Mouse (Mus musculus) midbrain, embryonic 16.5 days (tissue): ENCODE measurements around the gene Pknox1. TPM values are rescaled to one million over a fixed set of nuclear protein-coding genes. Genes with fewer than 3 reads are reported as not detected.

Source experiments
- ATAC-seq: fragments of 200-750 bp; cut with Nextera tagmentation; 2 replicates; pipeline ENCODE4 v1.8.0; 2017; ENCODE audit warnings: moderate TSS enrichment
- H3K27ac ChIP-seq: fragments of 300-500 bp; sonication (generic); 2 replicates; pipeline ENCODE4 v1.5.1; 2014; ENCODE audit warnings: mild to moderate bottlenecking, low read length, mixed read lengths
- H3K27me3 ChIP-seq: fragments of 300-500 bp; sonication (generic); 2 replicates; pipeline ENCODE4 v1.6.1; 2014; ENCODE audit warnings: low read depth, low read length, mixed read lengths; ENCODE audit not compliant: control insufficient read depth, insufficient read depth
- H3K36me3 ChIP-seq: fragments of 300-500 bp; sonication (generic); 2 replicates; pipeline ENCODE4 v1.6.1; 2014; ENCODE audit warnings: mild to moderate bottlenecking, low read length, moderate library complexity, mixed read lengths; ENCODE audit not compliant: control insufficient read depth, insufficient read depth
- H3K4me1 ChIP-seq: fragments of 300-500 bp; sonication (generic); 2 replicates; pipeline ENCODE4 v1.6.1; 2014; ENCODE audit warnings: mild to moderate bottlenecking, low read length, mixed read lengths; ENCODE audit not compliant: control insufficient read depth, insufficient read depth
- H3K4me2 ChIP-seq: fragments of 300-500 bp; sonication (generic); 2 replicates; pipeline ENCODE4 v1.6.1; 2014; ENCODE audit warnings: mild to moderate bottlenecking, low read length, mixed read lengths
- H3K4me3 ChIP-seq: fragments of 300-500 bp; sonication (generic); 2 replicates; pipeline ENCODE4 v1.5.1; 2014; ENCODE audit warnings: low read depth, mild to moderate bottlenecking, low read length, moderate library complexity, mixed read lengths
- H3K9ac ChIP-seq: fragments of 300-500 bp; sonication (generic); 2 replicates; pipeline ENCODE4 v1.6.1; 2014; ENCODE audit warnings: low read depth, low read length, mixed read lengths
- H3K9me3 ChIP-seq: fragments of 300-500 bp; sonication (generic); replicated peaks from 2 replicates; pipeline ENCODE4 v1.6.1; 2014; ENCODE audit warnings: mild to moderate bottlenecking, low read length, mixed read lengths; ENCODE audit not compliant: control insufficient read depth, poor library complexity, severe bottlenecking
- WGBS: fragments of 180-500 bp; shearing (Covaris S2); extraction: QIAGEN DNeasy Blood & Tissue Kit; methylation state at CpG from one replicate; pipeline ENCODE4 v1.1.7; 2014; 5-methylcytosine and 5-hydroxymethylcytosine counted together
- polyA plus RNA-seq: library from polyadenylated mRNA; unstranded; fragments of >200 nt; fragmentation: Nextera tagmentation; extraction: Ambion mirVana; gene quantifications from 2 replicates; pipeline ENCODE4 v1.2.1, GENCODE M21; 2015

The Pknox1 gene
- polyA plus RNA-seq, 1 experiment from 2014 or later, result 18.8 TPM

GRCm38 (mm10) chr17:31563632-31564014 lies 911 bp upstream of the Pknox1 start:
- H3K27me3 ChIP-seq, result no peaks in the 10 kb centered on the region
- H3K4me2 ChIP-seq, result peak overlapping the region; percentile 55
- H3K9me3 ChIP-seq, result no peaks in the 10 kb centered on the region
- peak overlapping the region; percentile 40 for H3K4me3 ChIP-seq
- 12% methylated on average over 12 of the region's 12 CpGs for WGBS
- peak overlapping the region; percentile 90 for H3K27ac ChIP-seq
- peaks cover 32% of the 10 kb centered on the region for H3K4me1 ChIP-seq
- ATAC-seq, result peak; percentile 3; the same call in 1 of the 2 replicates
- H3K9ac ChIP-seq, result peak overlapping the region; percentile 63
- no peaks in the 10 kb centered on the region for H3K36me3 ChIP-seq

GRCm38 (mm10) chr17:31564858-31565140 lies 265 bp downstream of the Pknox1 start:
- Histone ChIP-seq H3K9ac (peak overlapping the region; percentile 82), H3K27ac (peak overlapping the region; percentile 99), H3K27me3 (no peaks in the 10 kb centered on the region), H3K4me3 (peak overlapping the region; percentile 80), H3K9me3 (no peaks in the 10 kb centered on the region), H3K4me2 (peak overlapping the region; percentile 87), H3K4me1 (peaks cover 42% of the 10 kb centered on the region), H3K36me3 (no peaks in the 10 kb centered on the region)
- no peak for ATAC-seq
- WGBS, result 0% methylated on average over 6 of the region's 44 CpGs

DNA sequence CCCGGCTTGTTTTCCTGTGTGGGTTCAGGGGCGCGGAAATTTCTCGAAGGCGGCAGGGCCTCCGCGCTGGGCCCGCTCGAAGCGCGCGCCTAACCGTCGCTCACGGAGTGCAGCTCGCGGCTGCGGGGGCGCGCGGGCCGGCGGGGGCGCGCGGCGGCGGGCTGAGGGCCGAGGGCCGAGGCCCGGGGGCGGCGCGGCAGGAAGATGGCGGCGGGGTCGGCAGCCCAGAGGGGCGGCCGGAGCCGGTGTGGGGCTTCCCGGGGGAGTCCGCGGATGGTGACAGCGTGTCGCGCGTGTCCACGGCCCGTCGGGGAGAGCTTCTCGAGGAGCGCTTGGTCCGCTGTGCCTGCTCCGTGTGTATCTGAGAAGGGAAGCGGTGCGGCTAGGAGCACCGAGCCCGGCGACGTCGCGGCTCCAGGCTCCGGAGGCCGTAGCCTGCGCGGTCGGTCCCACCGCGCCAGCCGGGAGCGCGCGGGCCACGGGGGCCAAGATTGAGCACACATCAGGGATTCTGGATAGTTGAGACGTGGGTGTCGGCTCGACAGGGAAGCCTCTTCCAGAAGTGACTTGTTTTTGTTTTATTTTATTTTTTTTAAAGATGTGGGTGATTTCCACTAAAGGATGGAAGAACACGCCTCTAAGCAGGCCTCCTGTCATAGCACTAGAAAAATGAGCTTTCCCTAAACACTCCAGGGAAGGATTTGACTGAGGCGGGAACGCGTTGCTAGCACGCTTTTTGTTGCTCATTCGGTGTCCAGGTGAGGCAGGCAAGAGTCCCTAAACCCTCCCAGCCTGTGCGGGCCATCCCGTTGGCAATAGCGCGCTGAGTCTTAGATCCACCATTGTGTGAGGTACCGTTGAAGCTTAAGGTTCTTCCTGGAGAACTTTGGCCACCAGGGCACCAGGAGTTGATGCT lies 865 bp downstream of the Pknox1 start:
- under 1% methylated on average over 76 of the region's 88 CpGs for WGBS
- Histone ChIP-seq H3K4me2 (peak overlapping the region; percentile 87), H3K4me3 (peak overlapping the region; percentile 80), H3K36me3 (no peaks in the 10 kb centered on the region), H3K4me1 (peaks cover 42% of the 10 kb centered on the region), H3K27me3 (no peaks in the 10 kb centered on the region), H3K9me3 (no peaks in the 10 kb centered on the region), H3K27ac (peak overlapping the region; percentile 99), H3K9ac (peak overlapping the region; percentile 82)
- peak; percentile 59 for ATAC-seq

- peak overlapping the region; percentile 82 for H3K9ac ChIP-seq
- WGBS, result 48% methylated on average over 6 of the region's 6 CpGs
- no peaks in the 10 kb centered on the region for H3K27me3 ChIP-seq
- no peak overlapping the region for H3K27ac ChIP-seq
- H3K36me3 ChIP-seq, result no peaks in the 10 kb centered on the region
- H3K9me3 ChIP-seq, result no peaks in the 10 kb centered on the region
- H3K4me2 ChIP-seq, result peak overlapping the region; percentile 87
- H3K4me3 ChIP-seq, result peak overlapping the region; percentile 80
- no peak for ATAC-seq
- H3K4me1 ChIP-seq, result peaks cover 45% of the 10 kb centered on the region
Measured at GRCm38 (mm10) chr17:31566276-31566675, 1.7 kb downstream of the Pknox1 start.

GRCm38 (mm10) chr17:31569756-31570155 lies 5.2 kb downstream of the Pknox1 start:
- no peak overlapping the region for H3K4me2 ChIP-seq
- H3K27ac ChIP-seq, result no peak overlapping the region
- no peak for ATAC-seq
- 87% methylated on average over 1 of the region's 1 CpGs for WGBS
- no peak overlapping the region for H3K4me3 ChIP-seq
- H3K9ac ChIP-seq, result no peak overlapping the region
- no peaks in the 10 kb centered on the region for H3K9me3 ChIP-seq
- peaks cover 40% of the 10 kb centered on the region for H3K4me1 ChIP-seq
- no peaks in the 10 kb centered on the region for H3K27me3 ChIP-seq
- H3K36me3 ChIP-seq, result no peaks in the 10 kb centered on the region

DNA sequence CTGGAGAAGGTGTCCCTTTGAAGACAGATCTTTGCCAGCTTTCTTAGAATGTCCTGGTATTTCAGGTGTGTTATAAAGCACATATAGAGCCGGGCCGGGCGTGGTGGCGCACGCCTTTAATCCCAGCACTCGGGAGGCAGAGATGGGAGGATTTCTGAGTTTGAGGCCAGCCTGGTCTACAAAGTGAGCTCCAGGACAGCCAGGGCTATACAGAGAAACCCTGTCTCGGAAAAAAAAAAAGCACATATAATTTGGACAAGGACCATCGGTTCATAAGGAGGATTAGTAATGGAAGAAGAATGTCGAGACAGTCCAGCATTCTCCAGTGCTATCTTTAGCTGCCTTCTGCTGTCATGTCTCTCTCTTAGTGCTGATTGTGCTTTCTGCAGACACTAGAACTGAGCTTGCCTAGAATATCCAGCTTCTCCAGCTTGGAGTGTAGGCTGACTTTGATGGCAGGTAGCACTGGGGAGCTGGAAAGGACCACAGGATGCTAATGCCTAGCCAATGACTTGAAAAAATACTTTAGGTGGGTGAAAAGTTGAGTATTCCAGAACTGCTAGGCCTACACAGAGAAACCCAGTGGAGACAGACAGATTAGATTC lies 5.9 kb downstream of the Pknox1 start:
- Histone ChIP-seq H3K27me3 (no peaks in the 10 kb centered on the region), H3K27ac (no peak overlapping the region), H3K4me3 (no peak overlapping the region), H3K36me3 (no peaks in the 10 kb centered on the region), H3K4me2 (no peak overlapping the region), H3K9ac (no peak overlapping the region), H3K4me1 (peaks cover 40% of the 10 kb centered on the region), H3K9me3 (no peaks in the 10 kb centered on the region)
- 89% methylated on average over 9 of the region's 9 CpGs for WGBS
- no peak for ATAC-seq

- H3K9me3 ChIP-seq, result no peaks in the 10 kb centered on the region
- H3K36me3 ChIP-seq, result no peaks in the 10 kb centered on the region
- H3K27ac ChIP-seq, result no peak overlapping the region
- H3K9ac ChIP-seq, result no peak overlapping the region
- no peak for ATAC-seq
- no peaks in the 10 kb centered on the region for H3K27me3 ChIP-seq
- no peak overlapping the region for H3K4me3 ChIP-seq
- WGBS, result 81% methylated on average over 5 of the region's 5 CpGs
- H3K4me2 ChIP-seq, result no peak overlapping the region
- peaks cover 30% of the 10 kb centered on the region for H3K4me1 ChIP-seq
Measured at GRCm38 (mm10) chr17:31571689-31572088, 7.2 kb downstream of the Pknox1 start.

DNA sequence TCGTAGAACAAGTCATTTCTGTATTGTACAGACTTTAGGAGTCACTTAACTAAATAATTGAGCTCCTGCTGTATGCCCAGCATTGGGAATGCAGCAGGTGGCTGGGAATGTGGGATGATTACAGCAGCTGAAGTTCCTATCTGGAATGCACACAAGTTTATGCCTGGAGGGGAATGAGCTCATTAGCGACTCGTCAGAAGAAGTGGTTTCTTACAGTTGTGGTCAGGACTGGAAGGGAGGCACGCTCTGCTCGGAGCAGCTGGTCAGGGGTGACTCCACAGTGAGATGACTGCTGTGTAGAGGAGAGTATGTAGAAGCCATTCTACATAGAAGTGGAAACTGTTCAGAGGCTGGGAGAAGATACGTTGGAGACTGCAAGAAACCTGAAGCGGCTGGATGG lies 10.1 kb downstream of the Pknox1 start:
- Histone ChIP-seq H3K4me2 (no peak overlapping the region), H3K9ac (no peak overlapping the region), H3K4me1 (peaks cover 3% of the 10 kb centered on the region; the same call in 1 of the 2 replicates), H3K36me3 (no peaks in the 10 kb centered on the region), H3K27me3 (no peaks in the 10 kb centered on the region), H3K4me3 (no peak overlapping the region), H3K27ac (no peak overlapping the region), H3K9me3 (no peaks in the 10 kb centered on the region)
- WGBS, result 85% methylated on average over 7 of the region's 7 CpGs
- ATAC-seq, result no peak
